9 mouse cellular contexts compared by ENCODE assay signal in genomic region chr2:167064601-167065295, GRCm38 (mm10). TPM values are rescaled to one million over a fixed set of nuclear protein-coding genes. Genes with fewer than 3 reads are reported as not detected.
DNase-seq lines count a peak whose midpoint lies in the region; ATAC-seq and TF ChIP-seq lines count a peak whose summit lies in the region.
"Had no signal": no experiment of that assay in that cellular context is flagged by ENCODE, and none has a peak within 500 bp of the region (broad histone marks: within the 10 kb centered on the region; RNA-seq: fewer than 3 reads in every experiment).

No protein-coding gene starts in this region.

- H3K4me1 ChIP-seq in kidney, embryonic 14.5 days (ENCODE audit: control insufficient read depth, insufficient read depth, low read length) = peaks cover 22% of the 10 kb centered on the region
- H3K4me1 ChIP-seq in cortical plate, adult 2 months (ENCODE audit: control insufficient read depth, insufficient read depth, low read length) = peaks cover 7% of the 10 kb centered on the region
- peaks cover 27% of the 10 kb centered on the region for H3K4me1 ChIP-seq in intestine, embryonic 15.5 days (replicated peaks)

- H3ac ChIP-seq in myocyte (ENCODE audit: control insufficient read depth, insufficient read length) = peak overlapping the region; percentile 65

- no peak for TF ChIP-seq CTCF in cortical plate, adult 2 months (IDR thresholded peaks at IDR 0.05; ENCODE audit: extremely low read depth, insufficient read depth, low read length)

- H3K4me2 ChIP-seq in kidney, embryonic 14.5 days (replicated peaks; ENCODE audit: low read depth, low read length) = peak overlapping the region; percentile 87
- peak overlapping the region; percentile 64 for H3K4me2 ChIP-seq in intestine, embryonic 15.5 days (replicated peaks)
- H3K4me2 ChIP-seq in myocyte (ENCODE audit: low read depth) = peak overlapping the region; percentile 99

- no peaks in the 10 kb centered on the region for H3K27me3 ChIP-seq in kidney, embryonic 14.5 days (ENCODE audit: control insufficient read depth, insufficient read depth, low read length)
- no peaks in the 10 kb centered on the region for H3K27me3 ChIP-seq in intestine, embryonic 15.5 days (replicated peaks)
- H3K27me3 ChIP-seq in myocyte (ENCODE audit: control insufficient read depth, insufficient read depth, insufficient read length) = no peaks in the 10 kb centered on the region

- H3K36me3 ChIP-seq in kidney, embryonic 14.5 days (ENCODE audit: control insufficient read depth, insufficient read depth, low read length) = peaks cover 26% of the 10 kb centered on the region
- peaks cover 16% of the 10 kb centered on the region; the same call in 1 of the 2 replicates for H3K36me3 ChIP-seq in intestine, embryonic 15.5 days
- H3K36me3 ChIP-seq in myocyte (ENCODE audit: control insufficient read depth, insufficient read depth) = peaks cover 40% of the 10 kb centered on the region

- WGBS in kidney, embryonic 14.5 days = 29% methylated on average over 9 of the region's 9 CpGs
- WGBS in intestine, embryonic 15.5 days = 19% methylated on average over 9 of the region's 9 CpGs

- TF ChIP-seq POLR2A in cortical plate, adult 2 months (IDR thresholded peaks at IDR 0.05; ENCODE audit: extremely low read depth, insufficient read depth, low read length) = no peak
- TF ChIP-seq POLR2A in myocyte (IDR thresholded peaks at IDR 0.05; ENCODE audit: insufficient read length, low read depth) = no peak

- ATAC-seq in kidney, embryonic 14.5 days (ENCODE audit: low FRiP score, low TSS enrichment) = no peak
- ATAC-seq in intestine, embryonic 15.5 days = no peak

- intact Hi-C loops in left cerebral cortex, postnatal 4 days (cut with DNase I) = no loop called here

- H3K4me3 ChIP-seq in kidney, embryonic 14.5 days (ENCODE audit: low read length) = peak overlapping the region; percentile 85
- H3K4me3 ChIP-seq in cortical plate, adult 2 months (ENCODE audit: insufficient read depth, low read length) = peak overlapping the region; percentile 27
- peak overlapping the region; percentile 75 for H3K4me3 ChIP-seq in intestine, embryonic 15.5 days (replicated peaks)
- peak overlapping the region; percentile 90 for H3K4me3 ChIP-seq in myocyte

- peak overlapping the region; percentile 81 for H3K9ac ChIP-seq in kidney, embryonic 14.5 days (ENCODE audit: low read depth, low read length)
- peak overlapping the region; percentile 58 for H3K9ac ChIP-seq in intestine, embryonic 15.5 days

- no peak for DNase-seq in kidney, adult 11 months
- DNase-seq in gastrocnemius, adult 8-10 months (ENCODE audit: low spot score in 2 of 2) = no peak
- DNase-seq in left cerebral cortex, postnatal 4 days = no peak
- DNase-seq in right cerebral cortex, postnatal 4 days = no peak
- DNase-seq: lung, postnatal 14 days had no signal

- H3K9me3 ChIP-seq in kidney, embryonic 14.5 days (ENCODE audit: control insufficient read depth, low read length) = no peaks in the 10 kb centered on the region
- H3K9me3 ChIP-seq in intestine, embryonic 15.5 days = no peaks in the 10 kb centered on the region

- H3K79me2 ChIP-seq in myocyte (ENCODE audit: control insufficient read depth, insufficient read depth) = peaks cover 33% of the 10 kb centered on the region

- H3K27ac ChIP-seq in kidney, embryonic 14.5 days (ENCODE audit: low read depth, low read length) = peak overlapping the region; percentile 88
- H3K27ac ChIP-seq in cortical plate, adult 2 months (ENCODE audit: insufficient read depth, low read length) = no peak overlapping the region
- peak overlapping the region; percentile 56 for H3K27ac ChIP-seq in intestine, embryonic 15.5 days

TF ChIP-seq in myocyte, 11 proteins besides CTCF, POLR2A, EP300 and RAD21:
- TF ChIP-seq MYOD1 (IDR thresholded peaks at IDR 0.05; ENCODE audit: control insufficient read depth in 1 of 3, insufficient read length in 2 of 3, low read depth in 2 of 3) (peak in 1 of 3 experiments; percentile 6), POLR2AphosphoS2 (IDR thresholded peaks at IDR 0.05; ENCODE audit: insufficient read length, low read depth) (peak; percentile 71), SRF (IDR thresholded peaks at IDR 0.05; ENCODE audit: control insufficient read depth, insufficient read length, low read depth) (no peak)
TF ChIP-seq in myocyte: peak in this region for 2.

RNA-seq across cellular contexts. Expression of gene Znfx1, which starts 1.9 kb away (rescaled TPM):
- 4.3 and 10.5 TPM in 2 replicates for polyA plus RNA-seq in kidney, embryonic 14.5 days (2014; fragmentation: Nextera tagmentation; extraction: Ambion mirVana)
- 35.1 and 37.1 TPM in 2 replicates for polyA plus RNA-seq in cortical plate, adult 2 months (2012; rRNA removed)
- polyA plus RNA-seq in intestine, embryonic 15.5 days (2015; fragmentation: Nextera tagmentation; extraction: Ambion mirVana) = 7.7 and 7.8 TPM in 2 replicates
- polyA plus RNA-seq in myocyte (2012; fragmentation: generic; extraction: Trizol) = 23.3 TPM
- 10 to 100 TPM; 26.7 to 32.5 (median 28.5) TPM for total RNA-seq in gastrocnemius, adult 8-10 months (2022)
- 10 to 100 TPM; 30.3 to 32.1 TPM for total RNA-seq in left cerebral cortex, postnatal 4 days (2021)

RNA-seq across cellular contexts. Expression of gene Ddx27, which starts 49.8 kb away (rescaled TPM):
- polyA plus RNA-seq in kidney, embryonic 14.5 days (2014; fragmentation: Nextera tagmentation; extraction: Ambion mirVana) = 43.5 and 55.8 TPM in 2 replicates
- 34.9 and 35.6 TPM in 2 replicates for polyA plus RNA-seq in cortical plate, adult 2 months (2012; rRNA removed)
- polyA plus RNA-seq in intestine, embryonic 15.5 days (2015; fragmentation: Nextera tagmentation; extraction: Ambion mirVana) = 45.9 and 47.7 TPM in 2 replicates
- polyA plus RNA-seq in myocyte (2012; fragmentation: generic; extraction: Trizol) = 46.9 TPM
- total RNA-seq in gastrocnemius, adult 8-10 months (2022) = 10 to 100 TPM in 2 of 4 experiments, 1 to 10 TPM in 2; 8.0 to 12.5 (median 9.8) TPM
- total RNA-seq in left cerebral cortex, postnatal 4 days (2021) = 10 to 100 TPM; 44.2 to 46.4 TPM

Comparison
In these comparisons a context has a peak if more than half of its experiments do, and no peak if none do; other contexts are left out.
1. H3K4me3 ChIP-seq: peak in every context shown above with its lines; median percentile 90 in myocyte; 85 in kidney, embryonic 14.5 days; 75 in intestine, embryonic 15.5 days; 27 in cortical plate, adult 2 months.